Mouse (Mus musculus): ENCODE measurements around the gene Serpinb6a. TPM values are rescaled to one million over a fixed set of nuclear protein-coding genes. Genes with fewer than 3 reads are reported as not detected.

Serpinb6a gene
- total RNA-seq, 1 experiment from 2014 or later = 214 TPM

GRCm38 (mm10) chr13:33906821-33907220 lies 95.8 kb downstream of the Serpinb6a start:
- no peak for DNase-seq

- no peak for DNase-seq
Measured at GRCm38 (mm10) chr13:33905176-33905954, 97.2 kb downstream of the Serpinb6a start, which contains the start of gene Serpinb6c. Gene Serpinb6c, minus strand, starts transcription at chr13:33905708.

DNA sequence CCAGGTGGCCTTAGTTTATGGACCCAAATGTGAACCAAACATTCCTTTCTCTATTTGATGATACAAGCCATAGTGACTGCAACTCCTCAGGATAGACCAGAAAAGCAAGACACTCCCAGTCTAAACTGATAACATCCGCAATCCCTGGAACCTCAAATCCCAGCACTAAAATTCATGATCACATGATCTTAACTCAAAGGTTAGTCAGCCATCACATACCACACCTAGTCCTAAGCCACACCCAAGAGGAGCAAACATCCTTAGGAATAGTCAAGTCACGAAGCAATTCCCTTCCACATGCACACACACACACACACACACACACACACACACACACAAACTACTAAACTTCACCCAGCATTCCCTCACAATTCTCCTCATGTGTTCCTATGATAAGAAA lies 99.3 kb downstream of the Serpinb6a start:
- DNase-seq = no peak

DNA sequence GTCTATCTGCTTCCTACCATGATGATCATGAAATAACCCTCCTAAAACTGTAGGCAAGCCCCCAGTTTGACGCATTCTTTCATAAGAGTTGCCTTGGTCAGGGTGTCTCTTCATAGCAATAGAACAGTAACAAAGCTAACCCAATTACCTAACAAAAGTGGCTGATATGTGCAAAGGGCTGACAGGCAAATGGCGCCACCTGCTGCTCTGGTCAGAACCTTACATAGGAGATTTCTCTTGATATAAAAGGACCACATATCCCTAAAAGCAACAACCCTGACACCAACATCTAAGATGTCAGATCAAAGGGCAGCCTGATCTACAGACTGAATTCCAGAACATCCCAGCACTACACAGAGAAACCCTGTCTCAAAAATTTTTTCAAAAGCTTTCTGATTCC lies 108.4 kb downstream of the Serpinb6a start:
- DNase-seq = peak; percentile 69

Other genes with a start within 250 kb of the Serpinb6a start
- gene Serpinb6e, start 159.4 kb downstream of the Serpinb6a start, total RNA-seq (2021) = not detected in 2 replicates
- 0.26 and 0.33 TPM in 2 replicates for gene Serpinb6c, start 97.1 kb downstream of the Serpinb6a start, total RNA-seq (2021)
- gene Nqo2, start 38.1 kb downstream of the Serpinb6a start, total RNA-seq (2021) = 39.0 and 51.5 TPM in 2 replicates
- gene Ripk1, start 431 bp downstream of the Serpinb6a start, total RNA-seq (2021) = 29.5 and 31.4 TPM in 2 replicates
- 57.7 and 79.8 TPM in 2 replicates for gene Bphl, start 34.8 kb upstream of the Serpinb6a start, total RNA-seq (2021)
- gene Tubb2a, start 75.2 kb upstream of the Serpinb6a start, total RNA-seq (2021) = 46.1 and 59.9 TPM in 2 replicates
- gene Tubb2b, start 127.7 kb upstream of the Serpinb6a start, total RNA-seq (2021) = 5.5 and 22.5 TPM in 2 replicates
- 30.2 and 40.3 TPM in 2 replicates for gene Psmg4, start 160.2 kb upstream of the Serpinb6a start, total RNA-seq (2021)

Data from adrenal gland, postnatal 14 days (tissue).